Mouse (Mus musculus): ENCODE data around the gene Olfr125. TPM values are rescaled to one million over a fixed set of nuclear protein-coding genes. Genes with fewer than 3 reads are reported as not detected.

The Olfr125 gene
- polyA plus RNA-seq (2015; fragmentation: Nextera tagmentation; extraction: Ambion mirVana): not detected in 2 replicates

DNA sequence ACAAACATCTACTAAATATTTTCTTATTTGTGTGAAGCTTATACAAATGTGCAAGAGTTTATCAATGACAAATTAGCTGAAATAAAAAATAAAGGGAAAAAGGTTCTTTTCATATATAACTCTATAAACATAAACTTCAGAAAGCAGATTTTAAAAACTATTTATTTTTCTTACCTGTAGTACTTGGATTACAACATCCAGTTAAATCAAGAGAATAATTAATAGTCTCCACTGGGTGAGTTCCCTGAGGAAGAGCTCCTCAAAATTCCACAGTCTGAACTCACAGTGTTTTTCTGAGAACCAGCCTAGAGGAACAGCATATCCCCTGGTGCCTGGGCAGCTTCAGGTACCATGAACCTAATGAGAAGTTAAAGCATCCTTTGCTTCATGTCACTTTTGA lies at the start of gene Olfr125:
Gene Olfr125 (plus strand): TSS at position 301 of the 400 bp plus-strand sequence.

DNA sequence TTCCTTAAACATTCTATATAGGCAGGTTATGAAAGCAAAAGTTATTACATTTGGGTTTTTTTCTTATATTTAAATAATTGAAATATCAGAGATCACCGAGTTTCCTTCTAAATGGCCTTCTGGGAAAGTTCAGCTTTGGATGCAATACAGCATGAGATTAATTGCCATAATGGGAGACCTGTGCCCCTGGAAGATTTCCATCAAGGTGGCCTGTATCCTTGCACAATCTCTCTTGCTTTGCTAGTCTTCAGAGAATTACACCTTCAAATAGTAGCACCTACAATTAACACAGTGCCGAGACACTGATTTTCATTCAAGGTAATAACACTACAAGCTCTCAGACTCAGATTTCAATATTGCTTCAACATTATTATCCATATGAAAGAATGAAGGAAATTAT lies 39.5 kb upstream of the Olfr125 start, which contains the start of gene Olfr123:
Gene Olfr123 (plus strand): TSS at position 301 of the 400 bp plus-strand sequence.

DNA sequence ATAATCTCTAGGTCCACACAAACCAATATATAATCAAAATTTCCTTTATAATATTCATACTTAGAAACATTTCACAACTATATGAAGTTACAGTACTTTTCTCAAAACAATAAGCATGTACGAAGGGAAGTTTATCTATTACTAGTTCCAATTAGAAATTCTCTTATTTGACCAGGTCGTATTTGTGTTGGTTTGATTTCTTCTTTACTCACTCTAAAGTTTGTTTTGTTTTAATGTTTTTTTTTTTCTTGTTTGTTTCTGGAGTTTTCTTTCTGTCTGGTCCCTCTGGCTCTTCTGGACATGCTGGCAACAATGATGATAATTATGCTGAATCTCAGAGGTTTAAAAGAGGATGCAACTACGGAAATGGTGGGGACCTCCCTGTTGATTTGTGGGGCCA lies 33.2 kb upstream of the Olfr125 start, which contains the start of gene Olfr124:
Gene Olfr124 (plus strand): TSS at position 301 of the 400 bp plus-strand sequence.

DNA sequence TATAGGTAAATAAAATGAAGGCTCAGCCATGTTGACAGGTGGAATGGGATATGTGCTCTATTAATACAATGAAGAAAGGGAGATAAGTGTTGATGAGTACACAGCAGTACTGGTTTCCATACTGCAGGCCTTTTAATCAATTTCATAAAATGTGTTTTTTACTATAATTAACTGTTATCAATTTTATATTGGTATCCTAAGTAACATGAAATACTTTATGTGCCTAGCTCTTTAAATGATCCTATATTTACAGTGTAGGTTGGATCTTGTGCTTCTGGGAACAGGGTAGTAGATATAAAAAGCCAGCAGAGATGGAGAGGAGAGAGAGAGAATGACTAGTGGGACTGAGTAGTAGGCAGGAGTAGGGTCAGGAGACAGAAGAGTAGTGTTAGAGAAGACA lies 14.4 kb downstream of the Olfr125 start, which contains the start of gene Olfr126:
Gene Olfr126 (plus strand): TSS at position 301 of the 400 bp plus-strand sequence.

Other genes starting within 250 kb of the Olfr125 start
- not detected in 2 replicates for gene Olfr114, start 240.2 kb upstream of the Olfr125 start, polyA plus RNA-seq (2015; fragmentation: Nextera tagmentation; extraction: Ambion mirVana)
- gene Olfr115, start 205.8 kb upstream of the Olfr125 start, polyA plus RNA-seq (2015; fragmentation: Nextera tagmentation; extraction: Ambion mirVana): not detected in 2 replicates
- gene Olfr116, start 205.8 kb upstream of the Olfr125 start, polyA plus RNA-seq (2015; fragmentation: Nextera tagmentation; extraction: Ambion mirVana): not detected in 2 replicates
- not detected in 2 replicates for gene Olfr117, start 169.2 kb upstream of the Olfr125 start, polyA plus RNA-seq (2015; fragmentation: Nextera tagmentation; extraction: Ambion mirVana)
- gene Olfr118, start 166.0 kb upstream of the Olfr125 start, polyA plus RNA-seq (2015; fragmentation: Nextera tagmentation; extraction: Ambion mirVana): not detected in 2 replicates
- gene Olfr119, start 136.4 kb upstream of the Olfr125 start, polyA plus RNA-seq (2015; fragmentation: Nextera tagmentation; extraction: Ambion mirVana): not detected in 2 replicates
- gene Olfr120, start 111.1 kb upstream of the Olfr125 start, polyA plus RNA-seq (2015; fragmentation: Nextera tagmentation; extraction: Ambion mirVana): not detected in 2 replicates
- gene Olfr121, start 84.1 kb upstream of the Olfr125 start, polyA plus RNA-seq (2015; fragmentation: Nextera tagmentation; extraction: Ambion mirVana): not detected in 2 replicates
- gene Olfr122, start 64.3 kb upstream of the Olfr125 start, polyA plus RNA-seq (2015; fragmentation: Nextera tagmentation; extraction: Ambion mirVana): not detected in 2 replicates
- gene Olfr123, start 39.4 kb upstream of the Olfr125 start, polyA plus RNA-seq (2015; fragmentation: Nextera tagmentation; extraction: Ambion mirVana): not detected in 2 replicates
- not detected in 2 replicates for gene Olfr124, start 33.1 kb upstream of the Olfr125 start, polyA plus RNA-seq (2015; fragmentation: Nextera tagmentation; extraction: Ambion mirVana)
- gene Olfr126, start 14.5 kb downstream of the Olfr125 start, polyA plus RNA-seq (2015; fragmentation: Nextera tagmentation; extraction: Ambion mirVana): not detected in 2 replicates
- gene Olfr127, start 67.5 kb downstream of the Olfr125 start, polyA plus RNA-seq (2015; fragmentation: Nextera tagmentation; extraction: Ambion mirVana): not detected in 2 replicates
- not detected in 2 replicates for gene Olfr128, start 87.6 kb downstream of the Olfr125 start, polyA plus RNA-seq (2015; fragmentation: Nextera tagmentation; extraction: Ambion mirVana)
- not detected in 2 replicates for gene Olfr761, start 120.1 kb downstream of the Olfr125 start, polyA plus RNA-seq (2015; fragmentation: Nextera tagmentation; extraction: Ambion mirVana)
- not detected in 2 replicates for gene Olfr129, start 227.1 kb downstream of the Olfr125 start, polyA plus RNA-seq (2015; fragmentation: Nextera tagmentation; extraction: Ambion mirVana)
- not detected in 2 replicates for gene Olfr130, start 231.0 kb downstream of the Olfr125 start, polyA plus RNA-seq (2015; fragmentation: Nextera tagmentation; extraction: Ambion mirVana)

Data from adrenal gland, postnatal 0 days (tissue).